Mouse (Mus musculus) lung, postnatal 0 days (tissue): Measurements from ENCODE around the gene Inf2.

ENCODE experiments used
- CTCF ChIP-seq: IDR thresholded peaks from 2 replicates; pipeline ENCODE4 v1.5.1; 2016; ENCODE audit warnings: antibody characterized with exemption, mild to moderate bottlenecking
- EP300 ChIP-seq: IDR thresholded peaks from 2 replicates; pipeline ENCODE4 v1.6.1; 2016; ENCODE audit warnings: antibody characterized with exemption, mild to moderate bottlenecking, control low read depth

DNA sequence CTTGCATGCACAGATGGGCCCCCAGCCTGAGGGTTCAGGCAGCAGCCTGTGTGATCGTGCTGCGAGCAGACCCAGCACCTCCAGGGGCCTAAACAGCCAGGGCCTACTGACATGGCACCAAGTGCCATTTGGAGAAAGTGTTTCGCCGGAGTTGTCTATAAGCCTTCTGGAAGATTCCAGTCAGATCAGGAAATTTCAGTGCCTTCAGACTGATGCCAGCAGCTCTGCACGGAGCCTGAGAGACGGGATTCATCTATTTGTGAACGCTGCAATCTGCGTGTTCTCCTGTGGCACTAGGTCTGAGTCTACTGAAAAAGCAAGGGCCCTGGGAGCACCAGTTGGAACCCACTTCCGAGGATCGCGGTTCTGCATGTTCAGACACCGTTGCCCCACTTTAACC lies 48.3 kb upstream of the Inf2 start:
- TF ChIP-seq CTCF: no peak
- TF ChIP-seq EP300: no peak
